Mouse (Mus musculus) liver, postnatal 0 days (tissue): ENCODE data around the gene 1810024B03Rik.

Source experiments
- CTCF ChIP-seq: sonication (generic); IDR thresholded peaks from 2 replicates; pipeline ENCODE4 v1.5.1; 2016; ENCODE audit warnings: antibody characterized with exemption, low read depth
- EP300 ChIP-seq: IDR thresholded peaks from 2 replicates; pipeline ENCODE4 v1.6.1; 2016; ENCODE audit warnings: antibody characterized with exemption, low read depth, mild to moderate bottlenecking

- TF ChIP-seq CTCF, result peak; percentile 25; the same call in 1 of the 2 replicates
- no peak for TF ChIP-seq EP300
Measured at GRCm38 (mm10) chr2:127142031-127142430, 66.0 kb downstream of the 1810024B03Rik start.
